Mouse (Mus musculus) lung, postnatal 0 days (tissue): ENCODE measurements around the gene Lsm2.

Experiments
- CTCF ChIP-seq: IDR thresholded peaks from 2 replicates; pipeline ENCODE4 v1.5.1; 2016; ENCODE audit warnings: antibody characterized with exemption, mild to moderate bottlenecking
- EP300 ChIP-seq: IDR thresholded peaks from 2 replicates; pipeline ENCODE4 v1.6.1; 2016; ENCODE audit warnings: antibody characterized with exemption, mild to moderate bottlenecking, control low read depth

GRCm38 (mm10) chr17:34964640-34965049 lies 17.0 kb upstream of the Lsm2 start:
- TF ChIP-seq CTCF (no peak), EP300 (no peak)
